Mouse (Mus musculus) liver, embryonic 12.5 days (tissue): Measurements from ENCODE around the gene Fam214a. TPM values are rescaled to one million over a fixed set of nuclear protein-coding genes. Genes with fewer than 3 reads are reported as not detected.
"Not testable (repeated sequence)": the region's sequence is repeated elsewhere in the genome, so short reads cannot be mapped to it uniquely, and the experiment has no call there.

Source experiments
- ATAC-seq: fragments of 200-750 bp; cut with Nextera tagmentation; 2 replicates; pipeline ENCODE4 v1.8.0; 2017; ENCODE audit warnings: moderate number of reproducible peaks, mild to moderate bottlenecking, moderate library complexity
- H3K27ac ChIP-seq: fragments of 300-500 bp; sonication (generic); 2 replicates; pipeline ENCODE4 v1.5.1; 2016; ENCODE audit warnings: mild to moderate bottlenecking
- H3K27me3 ChIP-seq: fragments of 300-500 bp; sonication (generic); replicated peaks from 2 replicates; pipeline ENCODE4 v1.6.1; 2016; ENCODE audit warnings: mild to moderate bottlenecking, moderate library complexity
- H3K36me3 ChIP-seq: fragments of 300-500 bp; sonication (generic); 2 replicates; pipeline ENCODE4 v1.6.1; 2016; ENCODE audit warnings: mild to moderate bottlenecking, moderate library complexity
- H3K4me1 ChIP-seq: fragments of 300-500 bp; sonication (generic); 2 replicates; pipeline ENCODE4 v1.6.1; 2016
- H3K4me2 ChIP-seq: fragments of 300-500 bp; sonication (generic); 2 replicates; pipeline ENCODE4 v1.6.1; 2016; ENCODE audit warnings: mild to moderate bottlenecking, moderate library complexity
- H3K4me3 ChIP-seq: fragments of 300-500 bp; sonication (generic); 2 replicates; pipeline ENCODE4 v1.5.1; 2016; ENCODE audit warnings: mild to moderate bottlenecking, moderate library complexity
- H3K9ac ChIP-seq: fragments of 300-500 bp; sonication (generic); 2 replicates; pipeline ENCODE4 v1.6.1; 2016; ENCODE audit warnings: mild to moderate bottlenecking, moderate library complexity
- H3K9me3 ChIP-seq: fragments of 300-500 bp; sonication (generic); replicated peaks from 2 replicates; pipeline ENCODE4 v1.6.1; 2016; ENCODE audit warnings: mild to moderate bottlenecking, moderate library complexity
- WGBS: fragments of 180-500 bp; shearing (Covaris S2); methylation state at CpG from one replicate; pipeline ENCODE4 v1.1.7; 2016; ENCODE audit not compliant: insufficient replicate concordance; 5-methylcytosine and 5-hydroxymethylcytosine counted together
- polyA plus RNA-seq: library from polyadenylated mRNA; unstranded; fragments of >200 nt; fragmentation: Nextera tagmentation; extraction: Ambion mirVana; gene quantifications from 2 replicates; pipeline ENCODE4 v1.2.1, GENCODE M21; 2016

The Fam214a gene
- polyA plus RNA-seq, 1 experiment from 2014 or later = 1.8 TPM

- Histone ChIP-seq H3K4me3 (no peak overlapping the region), H3K4me1 (peaks cover 22% of the 10 kb centered on the region), H3K27ac (no peak overlapping the region), H3K9me3 (no peaks in the 10 kb centered on the region), H3K27me3 (no peaks in the 10 kb centered on the region), H3K36me3 (no peaks in the 10 kb centered on the region), H3K4me2 (peak overlapping the region; percentile 14; the same call in 1 of the 2 replicates), H3K9ac (no peak overlapping the region)
- ATAC-seq = no peak
- WGBS = 24% methylated on average over 11 of the region's 11 CpGs
Measured at GRCm38 (mm10) chr9:74974758-74975157, 22.1 kb downstream of the Fam214a start.

GRCm38 (mm10) chr9:74975416-74975815 is 22.7 kb downstream of the Fam214a start:
- peak overlapping the region; percentile 2; the same call in 1 of the 2 replicates for H3K9ac ChIP-seq
- H3K9me3 ChIP-seq = no peaks in the 10 kb centered on the region
- peaks cover 22% of the 10 kb centered on the region for H3K4me1 ChIP-seq
- H3K27ac ChIP-seq = no peak overlapping the region
- H3K4me2 ChIP-seq = peak overlapping the region; percentile 63
- H3K36me3 ChIP-seq = no peaks in the 10 kb centered on the region
- ATAC-seq = peak; percentile 11; the same call in 1 of the 2 replicates
- no peaks in the 10 kb centered on the region for H3K27me3 ChIP-seq
- peak overlapping the region; percentile 48 for H3K4me3 ChIP-seq
- 25% methylated on average over 7 of the region's 7 CpGs for WGBS

- Histone ChIP-seq H3K36me3 (no peaks in the 10 kb centered on the region), H3K4me1 (peaks cover 22% of the 10 kb centered on the region), H3K4me3 (peak overlapping the region; percentile 48), H3K4me2 (peak overlapping the region; percentile 63), H3K27me3 (no peaks in the 10 kb centered on the region), H3K9me3 (no peaks in the 10 kb centered on the region), H3K9ac (peak overlapping the region; percentile 14; the same call in 1 of the 2 replicates), H3K27ac (no peak overlapping the region)
- ATAC-seq = peak; percentile 89
- WGBS = under 1% methylated on average over 23 of the region's 23 CpGs
Measured at GRCm38 (mm10) chr9:74975911-74976563, 23.4 kb downstream of the Fam214a start.

- no peaks in the 10 kb centered on the region for H3K27me3 ChIP-seq
- H3K4me1 ChIP-seq = peaks cover 18% of the 10 kb centered on the region
- 68% methylated on average over 2 of the region's 2 CpGs for WGBS
- no peak for ATAC-seq
- no peaks in the 10 kb centered on the region for H3K36me3 ChIP-seq
- H3K9ac ChIP-seq = no peak overlapping the region
- H3K4me3 ChIP-seq = no peak overlapping the region
- no peak overlapping the region for H3K4me2 ChIP-seq
- H3K9me3 ChIP-seq = no peaks in the 10 kb centered on the region
- H3K27ac ChIP-seq = no peak overlapping the region
Measured at GRCm38 (mm10) chr9:74977251-74977650, 24.6 kb downstream of the Fam214a start.

- Histone ChIP-seq H3K27me3 (no peaks in the 10 kb centered on the region), H3K9ac (no peak overlapping the region), H3K27ac (no peak overlapping the region), H3K36me3 (no peaks in the 10 kb centered on the region), H3K4me3 (no peak overlapping the region), H3K4me1 (peaks cover 19% of the 10 kb centered on the region), H3K4me2 (no peak overlapping the region), H3K9me3 (no peaks in the 10 kb centered on the region)
- 70% methylated on average over 7 of the region's 7 CpGs for WGBS
- no peak for ATAC-seq
Measured at GRCm38 (mm10) chr9:74977962-74978361, 25.3 kb downstream of the Fam214a start.

GRCm38 (mm10) chr9:74978868-74979267 is 26.2 kb downstream of the Fam214a start:
- Histone ChIP-seq H3K4me3 (no peak overlapping the region), H3K9ac (no peak overlapping the region), H3K27ac (no peak overlapping the region), H3K4me2 (no peak overlapping the region), H3K27me3 (no peaks in the 10 kb centered on the region), H3K9me3 (no peaks in the 10 kb centered on the region), H3K4me1 (peaks cover 19% of the 10 kb centered on the region), H3K36me3 (no peaks in the 10 kb centered on the region)
- no peak for ATAC-seq
- 68% methylated on average over 7 of the region's 7 CpGs for WGBS

GRCm38 (mm10) chr9:74979371-74979770 is 26.7 kb downstream of the Fam214a start:
- no peak for ATAC-seq
- H3K4me3 ChIP-seq = no peak overlapping the region
- no peak overlapping the region for H3K9ac ChIP-seq
- no peak overlapping the region for H3K4me2 ChIP-seq
- peaks cover 18% of the 10 kb centered on the region for H3K4me1 ChIP-seq
- 78% methylated on average over 5 of the region's 5 CpGs for WGBS
- H3K9me3 ChIP-seq = no peaks in the 10 kb centered on the region
- no peaks in the 10 kb centered on the region for H3K36me3 ChIP-seq
- H3K27me3 ChIP-seq = no peaks in the 10 kb centered on the region
- H3K27ac ChIP-seq = no peak overlapping the region

- whole genome bisulfite sequencing = 48% methylated on average over 1 of the region's 1 CpGs
- ATAC-seq = no peak
Measured at GRCm38 (mm10) chr9:74979866-74980265, 27.2 kb downstream of the Fam214a start.

GRCm38 (mm10) chr9:74981663-74982111 is 29.0 kb downstream of the Fam214a start:
- Histone ChIP-seq H3K27ac (no peak overlapping the region), H3K4me3 (no peak overlapping the region), H3K9me3 (no peaks in the 10 kb centered on the region), H3K9ac (no peak overlapping the region), H3K27me3 (no peaks in the 10 kb centered on the region), H3K4me1 (peaks cover 6% of the 10 kb centered on the region; the same call in 1 of the 2 replicates), H3K4me2 (no peak overlapping the region), H3K36me3 (no peaks in the 10 kb centered on the region)
- ATAC-seq = no peak
- 60% methylated on average over 3 of the region's 3 CpGs for WGBS

More at GRCm38 (mm10) chr9:74979866-74980265, 27.2 kb downstream of the Fam214a start:
- Histone ChIP-seq H3K4me3 (no peak overlapping the region), H3K4me2 (no peak overlapping the region), H3K9ac (no peak overlapping the region), H3K36me3 (no peaks in the 10 kb centered on the region), H3K27ac (no peak overlapping the region), H3K4me1 (peaks cover 13% of the 10 kb centered on the region), H3K9me3 (no peaks in the 10 kb centered on the region), H3K27me3 (no peaks in the 10 kb centered on the region)

GRCm38 (mm10) chr9:74982193-74982592 is 29.5 kb downstream of the Fam214a start:
- Histone ChIP-seq H3K27me3 (no peaks in the 10 kb centered on the region), H3K4me2 (no peak overlapping the region), H3K36me3 (no peaks in the 10 kb centered on the region), H3K9me3 (no peaks in the 10 kb centered on the region), H3K4me1 (peaks cover 6% of the 10 kb centered on the region; the same call in 1 of the 2 replicates), H3K4me3 (no peak overlapping the region), H3K9ac (no peak overlapping the region), H3K27ac (no peak overlapping the region)
- ATAC-seq = no peak
- 71% methylated on average over 8 of the region's 8 CpGs for WGBS

- not testable (repeated sequence) for H3K4me1 ChIP-seq, H3K27ac ChIP-seq, H3K4me3 ChIP-seq, ATAC-seq, H3K4me2 ChIP-seq, H3K9me3 ChIP-seq, H3K27me3 ChIP-seq, H3K9ac ChIP-seq, H3K36me3 ChIP-seq
- WGBS = 38% methylated on average over 1 of the region's 1 CpGs
Measured at GRCm38 (mm10) chr9:74982722-74983121, 30.0 kb downstream of the Fam214a start.

GRCm38 (mm10) chr9:74985173-74985715 is 32.6 kb downstream of the Fam214a start:
- Histone ChIP-seq H3K36me3 (no peaks in the 10 kb centered on the region), H3K4me1 (peaks cover 6% of the 10 kb centered on the region; the same call in 1 of the 2 replicates), H3K4me3 (no peak overlapping the region), H3K27me3 (no peaks in the 10 kb centered on the region), H3K9me3 (no peaks in the 10 kb centered on the region), H3K27ac (no peak overlapping the region), H3K4me2 (no peak overlapping the region), H3K9ac (no peak overlapping the region)
- ATAC-seq = no peak
- 77% methylated on average over 14 of the region's 14 CpGs for WGBS
